Mouse (Mus musculus): Measurements from ENCODE around the gene Gm42715. TPM values are rescaled to one million over a fixed set of nuclear protein-coding genes. Genes with fewer than 3 reads are reported as not detected.
A peak's percentile ranks its signal among the peaks of the same experiment; 100 is the strongest.
"Not testable (repeated sequence)": the region's sequence is repeated elsewhere in the genome, so short reads cannot be mapped to it uniquely, and the experiment has no call there.

The Gm42715 gene
- polyA plus RNA-seq, 1 experiment from 2014 or later = 8.2 TPM

DNA sequence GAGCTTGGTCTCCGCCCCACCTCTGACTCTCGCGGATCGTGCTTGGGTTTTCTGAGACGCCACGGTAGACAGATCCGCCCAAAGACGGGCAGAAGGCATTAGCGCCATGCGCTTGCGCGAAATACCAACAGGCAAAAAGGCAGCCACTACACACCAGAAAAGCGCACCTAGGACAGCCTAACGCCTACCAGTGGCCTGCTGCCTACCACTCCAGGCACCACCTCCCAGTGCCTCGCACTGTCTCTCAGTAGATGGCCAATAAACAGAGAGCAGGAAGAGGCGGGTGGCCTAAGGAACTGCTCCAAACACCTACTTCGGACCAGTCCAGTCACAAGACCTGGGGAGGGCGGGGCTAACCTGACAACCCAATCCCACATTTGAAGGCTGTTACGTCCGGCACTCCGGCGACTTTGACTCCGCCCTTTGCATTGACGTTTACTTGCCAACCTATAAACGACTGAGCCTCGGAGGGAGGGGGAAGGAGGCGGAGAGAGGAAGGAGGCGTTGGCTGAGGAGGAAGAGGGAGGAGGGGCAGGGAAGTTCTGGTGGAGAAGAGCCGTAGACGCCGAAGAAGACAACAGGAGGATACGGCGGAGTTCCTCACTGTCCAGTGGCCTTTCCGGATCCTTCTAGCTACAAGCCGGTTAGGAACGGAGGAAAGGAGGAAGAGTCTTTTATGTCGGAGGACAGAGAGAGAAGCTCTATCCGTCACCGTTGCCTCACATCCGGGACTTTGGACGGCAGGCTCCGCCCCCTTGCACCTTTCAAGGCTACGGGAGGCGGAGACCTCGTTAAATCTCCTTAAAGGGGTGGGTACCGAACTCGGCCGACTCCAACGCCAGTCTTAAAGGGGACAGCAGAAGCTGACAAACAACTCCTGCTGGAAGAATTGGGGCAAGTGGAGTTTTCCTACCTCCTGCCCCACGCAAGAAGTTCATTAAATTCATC is 41.4 kb upstream of the Gm42715 start:
- Histone ChIP-seq H3K27me3 (no peaks in the 10 kb centered on the region), H3K9ac (peak overlapping the region; percentile 91), H3K9me3 (replicated peaks) (no peaks in the 10 kb centered on the region), H3K4me3 (peak overlapping the region; percentile 91), H3K4me2 (peak overlapping the region; percentile 89), H3K36me3 (peaks cover 44% of the 10 kb centered on the region), H3K4me1 (replicated peaks) (peaks cover 29% of the 10 kb centered on the region), H3K27ac (peak overlapping the region; percentile 98)
- WGBS = under 1% methylated on average over 50 of the region's 50 CpGs
- peak; percentile 89 for ATAC-seq (replicated peaks; ENCODE audit: insufficient number of reproducible peaks, insufficient read depth, low FRiP score, low read depth)

GRCm38 (mm10) chr7:127478635-127479317 is 40.6 kb upstream of the Gm42715 start, which contains the start of gene Fbrs:
Fbrs (plus strand) TSS chr7:127479199.
- Histone ChIP-seq H3K4me3 (peak within 1 kb of the TSS; percentile 91), H3K36me3 (peaks cover 45% of the 10 kb centered on the region), H3K4me1 (replicated peaks) (peaks cover 29% of the 10 kb centered on the region), H3K27ac (peak within 1 kb of the TSS; percentile 98), H3K27me3 (no peaks in the 10 kb centered on the region), H3K9ac (peak within 1 kb of the TSS; percentile 91), H3K4me2 (peak within 1 kb of the TSS; percentile 89), H3K9me3 (replicated peaks) (no peaks in the 10 kb centered on the region)
- under 1% methylated on average over 62 of the region's 62 CpGs for WGBS
- peak; percentile 84 for ATAC-seq (replicated peaks; ENCODE audit: insufficient number of reproducible peaks, insufficient read depth, low FRiP score, low read depth)

DNA sequence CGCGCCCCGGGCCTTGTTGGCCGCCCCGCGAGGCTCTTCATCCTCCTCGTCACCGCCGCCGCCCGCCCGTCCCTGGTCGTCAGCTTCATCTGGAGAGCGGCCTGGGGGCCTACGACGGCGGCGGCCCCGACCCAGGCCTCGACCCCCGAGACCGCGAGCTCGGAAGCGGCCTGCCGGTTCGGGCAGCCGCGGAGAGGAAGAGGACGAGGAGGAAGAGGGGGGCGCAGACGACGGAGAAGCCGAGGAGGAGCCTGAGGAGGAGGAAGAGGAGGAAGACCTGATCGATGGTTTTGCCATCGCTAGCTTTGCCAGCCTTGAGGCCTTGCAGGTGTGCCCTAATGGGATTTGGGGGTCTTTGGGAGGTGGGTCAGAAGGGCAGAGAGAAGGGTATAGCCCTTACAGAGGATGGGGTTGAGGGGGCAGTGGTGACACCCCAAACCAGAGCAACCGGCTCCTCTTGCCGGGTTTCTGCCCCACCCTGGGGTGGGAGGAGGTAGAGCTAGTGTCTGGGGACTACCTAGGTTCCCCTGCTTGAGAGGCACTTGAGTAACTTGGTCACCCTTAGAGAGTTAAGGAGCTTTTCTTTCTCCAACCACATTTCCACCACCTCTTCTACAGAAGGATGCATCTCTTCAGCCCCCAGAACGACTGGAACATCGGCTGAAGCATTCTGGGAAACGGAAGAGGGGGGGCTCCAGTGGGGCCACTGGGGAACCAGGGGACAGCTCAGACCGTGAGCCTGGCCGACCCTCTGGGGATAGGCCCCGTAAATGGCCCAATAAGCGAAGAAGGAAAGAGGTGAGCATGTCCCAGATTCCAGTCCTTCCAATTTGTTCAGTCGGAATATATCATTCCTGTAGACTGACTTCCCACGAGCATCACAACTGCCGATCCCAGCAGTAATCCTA is 39.8 kb upstream of the Gm42715 start:
- ATAC-seq (replicated peaks; ENCODE audit: insufficient number of reproducible peaks, insufficient read depth, low FRiP score, low read depth) = no peak
- Histone ChIP-seq H3K4me3 (peak overlapping the region; percentile 91), H3K9me3 (replicated peaks) (no peaks in the 10 kb centered on the region), H3K4me1 (replicated peaks) (peaks cover 29% of the 10 kb centered on the region), H3K9ac (peak overlapping the region; percentile 91), H3K36me3 (peaks cover 45% of the 10 kb centered on the region), H3K27me3 (no peaks in the 10 kb centered on the region), H3K4me2 (peak overlapping the region; percentile 89), H3K27ac (peak overlapping the region; percentile 98)
- WGBS = 2% methylated on average over 48 of the region's 48 CpGs

DNA sequence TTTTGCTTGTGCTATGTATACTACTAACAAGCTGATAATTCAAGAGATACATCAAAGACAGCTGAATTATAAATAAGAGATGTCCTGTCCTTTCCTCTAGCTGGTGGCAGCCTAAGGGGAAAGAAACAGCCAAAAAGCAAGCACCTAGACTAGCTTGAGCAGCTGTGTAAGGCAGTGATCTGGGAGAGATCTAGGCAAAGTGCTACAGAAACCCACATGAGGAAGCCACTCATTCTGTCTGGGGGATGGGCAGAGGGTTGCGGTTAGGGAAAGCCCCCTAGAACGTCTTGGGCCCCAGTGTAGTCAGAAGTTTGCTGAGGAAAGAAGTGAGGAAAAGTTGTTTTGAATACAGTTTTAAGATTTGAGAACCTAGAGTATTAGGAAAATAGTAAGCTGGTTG is 39.1 kb upstream of the Gm42715 start:
- Histone ChIP-seq H3K9ac (peak overlapping the region; percentile 91), H3K4me2 (peak overlapping the region; percentile 89), H3K9me3 (replicated peaks) (no peaks in the 10 kb centered on the region), H3K4me3 (peak overlapping the region; percentile 91), H3K27me3 (no peaks in the 10 kb centered on the region), H3K4me1 (replicated peaks) (peaks cover 29% of the 10 kb centered on the region), H3K36me3 (peaks cover 45% of the 10 kb centered on the region), H3K27ac (peak overlapping the region; percentile 98; the same call in 1 of the 2 replicates)
- no peak for ATAC-seq (replicated peaks; ENCODE audit: insufficient number of reproducible peaks, insufficient read depth, low FRiP score, low read depth)
- WGBS = 55% methylated on average over 2 of the region's 2 CpGs

DNA sequence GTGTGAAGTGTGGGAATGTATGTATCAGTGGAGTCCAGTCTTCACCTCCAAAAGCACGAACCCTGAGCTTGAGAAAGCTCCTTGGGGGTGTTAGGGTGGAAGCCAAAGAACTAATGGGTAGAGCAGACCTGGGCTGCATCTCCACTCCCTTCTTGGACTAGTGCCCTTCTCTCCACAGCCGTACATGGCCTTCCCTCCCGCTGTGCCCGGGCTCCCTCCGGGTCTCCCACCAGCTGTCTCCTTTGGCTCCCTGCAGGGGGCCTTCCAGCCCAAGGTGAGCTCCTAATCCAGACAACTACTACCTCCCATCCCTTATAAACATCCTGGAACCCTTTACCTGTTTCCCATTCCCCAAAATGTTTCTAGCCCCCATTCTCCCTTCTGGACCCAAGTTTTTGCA is 34.0 kb upstream of the Gm42715 start:
- H3K9ac ChIP-seq = no peak overlapping the region
- H3K9me3 ChIP-seq (replicated peaks) = no peaks in the 10 kb centered on the region
- no peak overlapping the region for H3K27ac ChIP-seq
- no peak overlapping the region for H3K4me3 ChIP-seq
- H3K4me2 ChIP-seq = no peak overlapping the region
- H3K27me3 ChIP-seq = no peaks in the 10 kb centered on the region
- no peak for ATAC-seq (replicated peaks; ENCODE audit: insufficient number of reproducible peaks, insufficient read depth, low FRiP score, low read depth)
- H3K36me3 ChIP-seq = peaks cover 74% of the 10 kb centered on the region
- H3K4me1 ChIP-seq (replicated peaks) = peaks cover 10% of the 10 kb centered on the region
- 84% methylated on average over 5 of the region's 5 CpGs for WGBS

- ATAC-seq (replicated peaks; ENCODE audit: insufficient number of reproducible peaks, insufficient read depth, low FRiP score, low read depth); H3K4me1 ChIP-seq (replicated peaks); H3K9me3 ChIP-seq (replicated peaks); H3K27ac ChIP-seq; H3K4me3 ChIP-seq; H3K27me3 ChIP-seq; H3K4me2 ChIP-seq; H3K9ac ChIP-seq: not testable (repeated sequence)
- 80% methylated on average over 5 of the region's 5 CpGs for WGBS
- peaks cover 88% of the 10 kb centered on the region for H3K36me3 ChIP-seq
These were observed 31.0 kb upstream of the Gm42715 start for GRCm38 (mm10) chr7:127488364-127488763.

GRCm38 (mm10) chr7:127489982-127490381 is 29.4 kb upstream of the Gm42715 start:
- ATAC-seq (replicated peaks; ENCODE audit: insufficient number of reproducible peaks, insufficient read depth, low FRiP score, low read depth) = no peak
- no peak overlapping the region for H3K9ac ChIP-seq
- peaks cover 9% of the 10 kb centered on the region for H3K4me1 ChIP-seq (replicated peaks)
- H3K27me3 ChIP-seq = no peaks in the 10 kb centered on the region
- 93% methylated on average over 7 of the region's 7 CpGs for WGBS
- no peak overlapping the region for H3K4me3 ChIP-seq
- H3K4me2 ChIP-seq = no peak overlapping the region
- H3K36me3 ChIP-seq = peaks cover 73% of the 10 kb centered on the region
- no peaks in the 10 kb centered on the region for H3K9me3 ChIP-seq (replicated peaks)
- H3K27ac ChIP-seq = no peak overlapping the region

- Histone ChIP-seq H3K9me3 (replicated peaks) (no peaks in the 10 kb centered on the region), H3K27me3 (no peaks in the 10 kb centered on the region), H3K9ac (no peak overlapping the region), H3K36me3 (peaks cover 57% of the 10 kb centered on the region), H3K4me1 (replicated peaks) (peaks cover 9% of the 10 kb centered on the region), H3K4me2 (no peak overlapping the region), H3K27ac (no peak overlapping the region), H3K4me3 (no peak overlapping the region)
- no peak for ATAC-seq (replicated peaks; ENCODE audit: insufficient number of reproducible peaks, insufficient read depth, low FRiP score, low read depth)
- WGBS = 92% methylated on average over 3 of the region's 3 CpGs
These were observed 27.5 kb upstream of the Gm42715 start for GRCm38 (mm10) chr7:127491846-127492245.

DNA sequence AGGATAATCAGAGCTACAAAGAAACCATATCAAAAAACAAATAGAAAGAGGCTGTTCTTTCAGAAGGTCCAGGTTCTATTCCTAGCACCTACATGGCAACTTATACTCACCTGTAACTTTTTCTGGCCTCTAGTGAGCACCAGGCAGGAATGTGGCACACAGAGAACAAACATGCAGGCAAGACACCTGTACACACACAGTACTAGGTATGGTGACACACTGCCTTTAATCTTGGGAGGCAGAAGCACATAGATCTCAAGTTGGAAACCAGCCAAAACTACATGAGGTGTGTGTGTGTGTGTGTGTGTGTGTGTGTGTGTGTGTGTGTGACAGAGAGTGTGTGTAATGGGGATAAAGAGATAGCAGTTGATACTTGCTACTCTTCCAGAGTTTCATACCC is 24.7 kb upstream of the Gm42715 start:
- Histone ChIP-seq H3K4me2 (no peak overlapping the region), H3K4me1 (replicated peaks) (peaks cover 9% of the 10 kb centered on the region), H3K27me3 (no peaks in the 10 kb centered on the region), H3K4me3 (no peak overlapping the region), H3K36me3 (peaks cover 32% of the 10 kb centered on the region), H3K9ac (no peak overlapping the region), H3K27ac (no peak overlapping the region), H3K9me3 (replicated peaks) (no peaks in the 10 kb centered on the region)
- ATAC-seq (replicated peaks; ENCODE audit: insufficient number of reproducible peaks, insufficient read depth, low FRiP score, low read depth) = no peak

- Histone ChIP-seq H3K9me3 (replicated peaks) (no peaks in the 10 kb centered on the region), H3K4me1 (replicated peaks) (peaks cover 9% of the 10 kb centered on the region), H3K9ac (no peak overlapping the region), H3K27ac (no peak overlapping the region), H3K4me2 (no peak overlapping the region), H3K27me3 (no peaks in the 10 kb centered on the region), H3K4me3 (no peak overlapping the region), H3K36me3 (peaks cover 4% of the 10 kb centered on the region; the same call in 1 of the 2 replicates)
- ATAC-seq (replicated peaks; ENCODE audit: insufficient number of reproducible peaks, insufficient read depth, low FRiP score, low read depth) = no peak
- 79% methylated on average over 2 of the region's 2 CpGs for WGBS
These were observed 22.0 kb upstream of the Gm42715 start for GRCm38 (mm10) chr7:127497382-127497781.

GRCm38 (mm10) chr7:127498407-127498806 is 21.0 kb upstream of the Gm42715 start:
- Histone ChIP-seq H3K4me1 (replicated peaks) (peaks cover 9% of the 10 kb centered on the region), H3K9ac (no peak overlapping the region), H3K4me3 (no peak overlapping the region), H3K27me3 (no peaks in the 10 kb centered on the region), H3K4me2 (no peak overlapping the region), H3K27ac (no peak overlapping the region), H3K36me3 (no peaks in the 10 kb centered on the region), H3K9me3 (replicated peaks) (no peaks in the 10 kb centered on the region)
- ATAC-seq (replicated peaks; ENCODE audit: insufficient number of reproducible peaks, insufficient read depth, low FRiP score, low read depth) = no peak
- WGBS = 35% methylated on average over 3 of the region's 3 CpGs
